Mouse (Mus musculus): ENCODE data around the gene Pde5a.

DNA sequence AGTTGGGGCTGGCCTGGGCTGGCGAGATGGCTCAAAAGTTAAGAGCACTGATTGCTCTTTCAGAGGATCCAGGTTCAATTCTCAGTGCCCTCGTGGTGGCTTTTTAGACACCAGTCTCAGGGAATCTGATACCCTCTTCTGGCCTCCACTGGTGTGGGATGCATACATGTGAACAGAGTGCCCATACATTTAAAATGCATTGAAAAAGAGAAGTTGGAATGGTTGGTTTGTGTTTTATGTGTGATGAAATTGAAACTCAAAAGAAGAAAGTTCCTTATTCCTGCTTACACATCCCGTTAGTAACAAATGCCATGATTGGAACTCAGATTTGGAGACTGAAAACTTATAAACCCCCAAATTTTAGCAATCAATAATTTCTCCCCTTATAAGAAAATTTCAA lies 15.5 kb downstream of the Pde5a start:
- no peak for TF ChIP-seq CTCF (IDR thresholded peaks at IDR 0.05; ENCODE audit: insufficient read depth, low read length)
- TF ChIP-seq POLR2A (IDR thresholded peaks at IDR 0.05; ENCODE audit: borderline replicate concordance, extremely low read depth, low read depth, low read length) = no peak

Data from lung, adult 2 months (tissue).